Mouse (Mus musculus) hindbrain, embryonic 16.5 days (tissue): ENCODE results near the gene Enpp4. TPM values are rescaled to one million over a fixed set of nuclear protein-coding genes. Genes with fewer than 3 reads are reported as not detected.

Experiments used
- ATAC-seq: fragments of 200-750 bp; cut with Nextera tagmentation; 2 replicates; pipeline ENCODE4 v1.8.0; 2017; ENCODE audit warnings: moderate TSS enrichment, moderate library complexity
- H3K27ac ChIP-seq: fragments of 300-500 bp; sonication (generic); 2 replicates; pipeline ENCODE4 v1.5.1; 2014; ENCODE audit warnings: low read depth, mild to moderate bottlenecking, control low read depth, low read length, moderate library complexity
- H3K27me3 ChIP-seq: fragments of 300-500 bp; sonication (generic); replicated peaks from 2 replicates; pipeline ENCODE4 v1.6.1; 2014; ENCODE audit warnings: low read length; ENCODE audit not compliant: control insufficient read depth, insufficient read depth
- H3K36me3 ChIP-seq: fragments of 300-500 bp; sonication (generic); 2 replicates; pipeline ENCODE4 v1.6.1; 2014; ENCODE audit warnings: mild to moderate bottlenecking, low read length, moderate library complexity, mixed read lengths; ENCODE audit not compliant: control insufficient read depth, insufficient read depth
- H3K4me1 ChIP-seq: fragments of 300-500 bp; sonication (generic); 2 replicates; pipeline ENCODE4 v1.6.1; 2014; ENCODE audit warnings: low read depth, low read length; ENCODE audit not compliant: control insufficient read depth, insufficient read depth
- H3K4me2 ChIP-seq: fragments of 300-500 bp; sonication (generic); 2 replicates; pipeline ENCODE4 v1.6.1; 2014; ENCODE audit warnings: mild to moderate bottlenecking, low read length, control low read depth, moderate library complexity
- H3K4me3 ChIP-seq: fragments of 300-500 bp; sonication (generic); 2 replicates; pipeline ENCODE4 v1.5.1; 2014; ENCODE audit warnings: mild to moderate bottlenecking, low read length, control low read depth, moderate library complexity
- H3K9ac ChIP-seq: fragments of 300-500 bp; sonication (generic); 2 replicates; pipeline ENCODE4 v1.6.1; 2014; ENCODE audit warnings: low read depth, mild to moderate bottlenecking, control low read depth, low read length, moderate library complexity
- H3K9me3 ChIP-seq: fragments of 300-500 bp; sonication (generic); 2 replicates; pipeline ENCODE4 v1.6.1; 2014; ENCODE audit warnings: mild to moderate bottlenecking, low read length, moderate library complexity; ENCODE audit not compliant: control insufficient read depth
- WGBS: fragments of 180-500 bp; shearing (Covaris S2); extraction: QIAGEN DNeasy Blood & Tissue Kit; methylation state at CpG from one replicate; pipeline ENCODE4 v1.1.7; 2014; 5-methylcytosine and 5-hydroxymethylcytosine counted together
- polyA plus RNA-seq: library from polyadenylated mRNA; unstranded; fragments of >200 nt; fragmentation: Nextera tagmentation; extraction: Ambion mirVana; gene quantifications from 2 replicates; pipeline ENCODE4 v1.2.1, GENCODE M21; 2015

The Enpp4 gene
- 6.2 and 6.8 TPM in 2 replicates for polyA plus RNA-seq

DNA sequence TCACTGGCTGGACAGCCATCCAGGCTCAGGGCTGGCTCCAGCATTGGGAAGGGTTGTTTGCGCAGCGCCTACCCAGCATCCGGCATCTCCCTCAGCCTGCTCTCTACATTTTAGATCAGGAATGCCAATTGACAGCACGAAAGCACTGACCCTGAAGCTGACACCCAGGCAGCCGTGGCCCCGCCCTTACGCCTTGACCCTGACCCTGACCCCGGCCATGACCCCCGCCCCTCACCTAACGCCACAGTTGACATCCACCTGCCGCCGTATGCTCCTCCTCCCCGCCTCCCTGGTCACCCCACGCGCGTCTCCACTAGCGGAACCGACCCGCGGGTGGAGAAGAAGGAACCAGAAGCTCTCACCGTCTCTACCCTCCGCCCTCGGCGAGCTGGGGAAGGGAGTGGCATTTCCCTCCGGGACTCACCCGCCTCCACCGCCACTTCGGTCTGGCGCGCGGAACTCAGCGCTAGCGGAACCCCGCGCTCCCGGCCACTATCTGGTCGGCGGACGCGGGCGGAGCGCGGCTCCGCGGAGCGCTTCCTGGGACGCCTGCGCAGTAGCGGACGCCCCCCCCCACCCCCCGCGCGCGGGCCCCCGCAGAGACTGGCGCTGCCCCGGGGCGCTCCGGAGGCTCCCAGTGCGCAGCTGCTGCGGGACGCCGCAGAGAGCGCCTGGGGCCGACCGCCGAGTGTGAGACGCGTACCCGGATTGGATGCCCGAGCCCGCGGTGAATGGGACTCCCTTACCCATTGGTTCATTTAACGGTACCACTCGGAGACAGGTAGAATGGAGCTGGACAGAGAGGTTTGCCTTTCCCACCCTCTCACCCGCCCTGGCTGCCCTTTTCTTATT lies at the start of gene Enpp4:
TSS of gene Enpp4 (minus strand) at position 523 of the 852 bp plus-strand sequence.
- peak within 1 kb of the TSS; percentile 59 for H3K27ac ChIP-seq
- peak within 1 kb of the TSS; percentile 95 for H3K4me2 ChIP-seq
- ATAC-seq, result peak; percentile 100
- WGBS, result under 1% methylated on average over 66 of the region's 76 CpGs
- H3K9ac ChIP-seq, result peak within 1 kb of the TSS; percentile 80
- H3K4me1 ChIP-seq, result peaks cover 4% of the 10 kb centered on the region
- no peaks in the 10 kb centered on the region for H3K9me3 ChIP-seq
- peak within 1 kb of the TSS; percentile 80 for H3K4me3 ChIP-seq
- no peaks in the 10 kb centered on the region; the same call in 1 of the 2 replicates for H3K27me3 ChIP-seq
- no peaks in the 10 kb centered on the region for H3K36me3 ChIP-seq

DNA sequence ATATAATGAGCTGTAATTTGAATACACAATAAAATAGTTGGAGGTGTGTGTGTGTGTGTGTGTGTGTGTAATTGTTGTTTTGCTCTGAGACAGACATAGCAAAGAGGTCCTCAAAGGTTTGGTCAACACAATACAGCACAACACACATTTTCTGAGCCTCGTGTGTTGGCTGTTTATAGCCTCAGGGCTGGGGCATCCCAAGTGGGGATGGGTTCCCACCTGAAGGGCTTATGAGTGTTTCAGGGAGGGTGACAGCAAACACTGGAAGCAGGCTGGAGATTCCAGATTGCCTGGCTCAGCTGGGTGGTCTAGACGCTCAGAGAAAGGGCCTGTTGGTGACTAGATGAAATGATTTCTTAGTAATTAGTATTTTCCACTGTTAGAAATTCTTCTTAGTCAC lies 49.6 kb upstream of the Enpp4 start:
- WGBS, result 78% methylated on average over 2 of the region's 2 CpGs
- H3K4me2 ChIP-seq, result no peak overlapping the region
- no peak for ATAC-seq
- H3K9ac ChIP-seq, result no peak overlapping the region
- no peaks in the 10 kb centered on the region for H3K9me3 ChIP-seq
- no peaks in the 10 kb centered on the region for H3K36me3 ChIP-seq
- no peak overlapping the region for H3K4me3 ChIP-seq
- H3K27ac ChIP-seq, result no peak overlapping the region
- H3K4me1 ChIP-seq, result no peaks in the 10 kb centered on the region
- H3K27me3 ChIP-seq, result no peaks in the 10 kb centered on the region

DNA sequence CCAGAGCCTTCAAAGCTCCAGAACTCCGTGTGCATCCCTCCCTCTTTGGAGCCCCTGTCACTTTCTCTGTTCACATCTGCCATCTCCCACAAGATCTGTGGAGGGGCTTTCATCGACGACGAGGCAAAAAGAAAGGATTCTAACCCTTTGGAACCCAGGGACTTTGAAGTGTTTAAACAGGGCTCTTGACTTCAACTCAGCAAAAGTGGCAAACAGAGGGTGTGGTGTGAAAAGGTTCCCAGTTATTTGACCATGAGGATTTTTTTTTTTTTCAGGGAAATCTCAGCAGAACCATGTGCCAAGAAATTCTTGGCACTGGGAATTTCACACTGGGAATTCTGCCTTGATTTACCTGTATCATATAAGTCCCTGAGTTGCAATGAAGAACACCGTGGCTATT lies 48.3 kb upstream of the Enpp4 start:
- no peaks in the 10 kb centered on the region for H3K9me3 ChIP-seq

DNA sequence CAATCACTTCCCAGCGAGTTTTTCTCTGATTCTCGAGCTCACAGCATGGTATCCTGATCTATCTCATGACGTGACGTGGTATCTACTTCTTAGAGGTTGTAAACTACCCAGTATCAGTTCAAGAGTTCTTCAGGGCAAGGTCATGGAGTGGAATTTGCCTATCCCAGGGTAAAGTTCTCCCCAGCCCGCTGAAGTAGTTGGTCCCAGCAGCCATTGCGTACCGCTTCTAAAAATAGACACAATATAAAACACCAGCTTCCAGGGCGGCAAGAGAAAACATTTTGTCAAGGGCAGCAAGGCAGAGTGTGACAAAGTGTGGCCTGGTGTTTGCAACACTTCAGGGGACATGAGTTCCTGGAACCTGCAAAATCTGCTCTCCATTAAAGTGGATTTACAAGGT lies 46.3 kb upstream of the Enpp4 start:
- H3K27me3 ChIP-seq, result no peaks in the 10 kb centered on the region
- H3K4me3 ChIP-seq, result no peak overlapping the region
- WGBS, result 87% methylated on average over 8 of the region's 8 CpGs
- no peak overlapping the region for H3K27ac ChIP-seq
- H3K36me3 ChIP-seq, result no peaks in the 10 kb centered on the region
- no peaks in the 10 kb centered on the region for H3K9me3 ChIP-seq
- no peak overlapping the region for H3K4me2 ChIP-seq
- H3K4me1 ChIP-seq, result no peaks in the 10 kb centered on the region
- H3K9ac ChIP-seq, result no peak overlapping the region
- ATAC-seq, result no peak

More for the DNA sequence above, 48.3 kb upstream of the Enpp4 start:
- Histone ChIP-seq H3K4me3 (no peak overlapping the region), H3K4me1 (no peaks in the 10 kb centered on the region), H3K36me3 (no peaks in the 10 kb centered on the region), H3K27ac (no peak overlapping the region), H3K9ac (no peak overlapping the region), H3K4me2 (no peak overlapping the region), H3K27me3 (no peaks in the 10 kb centered on the region)
- 50% methylated on average over 5 of the region's 5 CpGs for WGBS
- ATAC-seq, result no peak

DNA sequence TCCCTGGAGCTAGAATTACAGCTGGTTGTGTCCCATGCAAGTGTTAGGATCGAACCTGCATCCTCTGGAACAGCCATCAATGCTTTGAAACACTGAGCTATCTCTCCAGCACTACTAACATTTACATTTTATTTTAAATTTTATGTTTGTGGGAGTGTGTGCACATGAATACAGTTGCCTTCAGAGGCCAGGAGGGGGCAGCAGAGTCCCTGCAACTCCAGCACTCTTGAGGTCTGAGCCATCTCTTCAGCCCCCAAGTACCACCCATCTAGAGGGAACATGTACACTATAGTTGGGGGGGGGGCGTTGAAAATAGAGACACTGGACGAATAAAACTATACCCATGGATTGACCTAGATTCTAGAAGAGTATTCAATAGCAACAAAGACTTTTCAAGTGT lies 45.5 kb upstream of the Enpp4 start:
- Histone ChIP-seq H3K9me3 (no peaks in the 10 kb centered on the region), H3K36me3 (no peaks in the 10 kb centered on the region), H3K4me2 (no peak overlapping the region), H3K27ac (no peak overlapping the region), H3K4me3 (no peak overlapping the region), H3K9ac (no peak overlapping the region), H3K27me3 (no peaks in the 10 kb centered on the region), H3K4me1 (no peaks in the 10 kb centered on the region)
- ATAC-seq, result no peak
- WGBS, result 72% methylated on average over 3 of the region's 3 CpGs

DNA sequence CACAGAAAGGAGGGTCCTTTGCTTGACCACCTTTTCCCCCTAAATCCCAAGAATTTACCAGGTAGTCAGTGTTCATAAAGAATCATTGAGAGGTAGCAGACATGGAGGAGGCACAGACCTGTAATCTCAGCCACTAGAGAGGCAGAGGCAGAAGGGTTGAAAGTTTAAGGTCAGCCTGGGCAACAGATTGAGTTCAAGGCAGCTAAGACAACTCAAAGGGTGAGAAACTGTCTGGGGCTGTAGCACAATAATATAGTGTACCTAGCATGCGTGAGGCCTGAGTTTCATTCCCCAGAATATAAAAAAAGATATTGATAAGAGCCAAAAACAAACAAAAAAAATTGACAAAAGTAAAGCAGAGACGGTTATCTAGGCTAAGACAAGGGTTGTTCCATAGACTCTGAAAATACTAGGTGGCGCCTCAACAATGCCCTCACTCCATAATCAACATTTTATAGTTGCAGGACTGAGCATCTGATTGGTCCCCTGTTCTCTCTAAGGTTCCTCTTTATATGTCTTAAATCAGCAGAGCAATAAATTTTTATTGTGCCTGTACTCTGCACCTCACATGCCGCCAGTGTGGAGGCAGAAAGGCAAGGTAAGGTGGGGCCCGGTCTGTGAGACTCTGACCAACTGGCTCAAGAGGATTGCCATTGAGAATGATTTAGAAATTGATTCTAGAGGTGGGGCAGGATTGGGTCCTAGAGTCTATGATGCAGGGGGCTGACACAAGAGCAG lies 42.7 kb upstream of the Enpp4 start:
- H3K4me2 ChIP-seq, result no peak overlapping the region
- H3K27me3 ChIP-seq, result no peaks in the 10 kb centered on the region
- ATAC-seq, result no peak
- H3K4me1 ChIP-seq, result no peaks in the 10 kb centered on the region
- H3K9me3 ChIP-seq, result no peaks in the 10 kb centered on the region
- WGBS, result 95% methylated on average over 5 of the region's 5 CpGs
- no peak overlapping the region for H3K4me3 ChIP-seq
- H3K27ac ChIP-seq, result no peak overlapping the region
- no peak overlapping the region for H3K9ac ChIP-seq
- no peaks in the 10 kb centered on the region for H3K36me3 ChIP-seq

DNA sequence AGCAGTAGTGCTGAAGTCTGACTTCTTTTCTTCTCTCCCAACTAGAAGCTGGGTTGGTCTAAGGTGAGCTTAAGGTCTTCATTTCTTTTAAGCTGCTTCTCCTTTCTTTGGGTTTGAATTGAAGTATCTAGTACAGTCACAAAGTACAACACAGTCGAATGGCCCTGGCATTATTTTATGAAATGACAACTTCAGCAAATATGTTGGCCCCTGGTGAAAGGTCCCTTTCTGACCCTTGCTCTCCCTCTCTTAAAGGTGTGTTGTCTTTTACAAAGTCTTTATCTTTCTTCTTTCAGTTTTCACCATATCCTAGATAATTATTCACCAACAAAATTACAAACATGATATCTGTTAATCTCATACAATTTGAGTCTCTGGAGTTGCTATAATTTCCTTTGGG lies 40.2 kb upstream of the Enpp4 start:
- WGBS, result 79% methylated on average over 1 of the region's 1 CpGs
- no peak overlapping the region for H3K27ac ChIP-seq
- H3K4me1 ChIP-seq, result no peaks in the 10 kb centered on the region
- no peak overlapping the region for H3K9ac ChIP-seq
- H3K9me3 ChIP-seq, result no peaks in the 10 kb centered on the region
- H3K4me2 ChIP-seq, result no peak overlapping the region
- no peak overlapping the region for H3K4me3 ChIP-seq
- H3K36me3 ChIP-seq, result no peaks in the 10 kb centered on the region
- no peak for ATAC-seq
- no peaks in the 10 kb centered on the region for H3K27me3 ChIP-seq

DNA sequence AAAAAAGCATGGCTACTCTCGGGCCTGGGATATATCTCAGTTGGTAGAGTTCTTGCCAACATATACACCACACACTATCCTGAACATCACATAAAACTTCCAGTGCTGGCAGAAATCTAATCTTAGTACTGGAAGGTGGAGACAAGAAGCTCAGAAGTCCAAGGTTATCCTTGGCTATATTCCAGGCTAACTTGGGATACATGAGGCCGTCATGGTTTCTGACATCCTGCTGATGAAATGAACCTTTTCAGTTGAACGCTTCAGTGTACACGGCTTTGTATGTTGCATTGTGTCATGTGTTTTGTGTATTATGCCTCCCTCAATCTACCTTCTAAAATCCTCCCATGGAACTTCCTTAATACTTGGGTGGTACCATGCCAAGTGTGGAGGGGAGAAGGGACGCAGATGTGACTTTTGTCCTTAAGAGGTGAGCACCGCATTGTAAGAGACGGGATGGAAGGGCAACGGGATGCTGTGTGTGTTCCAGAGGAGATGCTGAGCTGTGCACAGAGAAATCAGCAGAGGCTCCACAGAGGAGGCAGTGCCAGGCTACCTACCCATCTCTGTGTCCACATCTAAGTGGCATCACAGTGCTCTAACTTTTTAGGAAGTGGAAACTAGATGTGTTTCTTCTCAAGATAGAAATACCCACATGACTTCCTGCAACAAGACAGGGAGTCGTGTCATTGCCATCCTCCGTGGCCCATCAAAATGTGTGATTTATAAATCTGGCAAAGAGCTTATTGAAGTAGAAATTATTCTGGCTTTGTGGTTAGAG lies 31.4 kb upstream of the Enpp4 start:
- no peak overlapping the region for H3K9ac ChIP-seq
- WGBS, result 88% methylated on average over 10 of the region's 10 CpGs
- H3K36me3 ChIP-seq, result no peaks in the 10 kb centered on the region
- no peak for ATAC-seq
- H3K4me1 ChIP-seq, result no peaks in the 10 kb centered on the region
- H3K4me2 ChIP-seq, result no peak overlapping the region
- no peak overlapping the region for H3K27ac ChIP-seq
- no peaks in the 10 kb centered on the region for H3K27me3 ChIP-seq
- no peak overlapping the region for H3K4me3 ChIP-seq
- H3K9me3 ChIP-seq, result no peaks in the 10 kb centered on the region

DNA sequence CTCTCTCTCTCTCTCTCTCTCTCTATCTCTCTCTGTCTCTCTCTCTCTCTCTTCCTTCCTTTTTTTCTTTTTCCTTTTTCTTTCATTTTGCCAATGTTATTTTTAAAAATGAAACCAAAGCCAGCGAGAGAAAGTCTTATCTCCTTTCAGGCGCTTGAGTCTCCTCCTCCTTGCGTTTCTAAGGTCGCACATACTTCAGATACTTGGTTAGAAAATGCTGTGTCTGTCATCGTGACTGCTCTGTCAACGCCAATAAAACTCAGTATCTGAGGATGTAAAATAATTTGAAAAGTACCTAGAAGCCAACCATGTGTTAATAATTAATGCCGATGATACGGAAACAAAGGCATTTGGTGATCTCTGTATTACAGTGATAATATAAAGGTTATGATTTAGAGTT lies 30.4 kb upstream of the Enpp4 start:
- H3K9me3 ChIP-seq, result no peaks in the 10 kb centered on the region
- H3K27me3 ChIP-seq, result 0 out of 2 replicates have a peak, but pooled peaks cover 4% of the 10 kb centered on the region
- no peaks in the 10 kb centered on the region for H3K4me1 ChIP-seq
- no peak overlapping the region for H3K4me3 ChIP-seq
- no peak overlapping the region for H3K27ac ChIP-seq
- WGBS, result 83% methylated on average over 8 of the region's 8 CpGs
- H3K4me2 ChIP-seq, result no peak overlapping the region
- H3K9ac ChIP-seq, result no peak overlapping the region
- H3K36me3 ChIP-seq, result no peaks in the 10 kb centered on the region
- no peak for ATAC-seq
